Mouse (Mus musculus) spleen, adult 12 weeks (tissue): ENCODE results near the gene Hist1h2bc.

Experiments
- DNase-seq: peaks from one replicate; pipeline ENCODE4 v3.0.0; 2022; ENCODE audit warnings: low spot score

The Hist1h2bc gene

GRCm38 (mm10) chr13:23737091-23737490 is 53.1 kb downstream of the Hist1h2bc start:
- no peak for DNase-seq

DNA sequence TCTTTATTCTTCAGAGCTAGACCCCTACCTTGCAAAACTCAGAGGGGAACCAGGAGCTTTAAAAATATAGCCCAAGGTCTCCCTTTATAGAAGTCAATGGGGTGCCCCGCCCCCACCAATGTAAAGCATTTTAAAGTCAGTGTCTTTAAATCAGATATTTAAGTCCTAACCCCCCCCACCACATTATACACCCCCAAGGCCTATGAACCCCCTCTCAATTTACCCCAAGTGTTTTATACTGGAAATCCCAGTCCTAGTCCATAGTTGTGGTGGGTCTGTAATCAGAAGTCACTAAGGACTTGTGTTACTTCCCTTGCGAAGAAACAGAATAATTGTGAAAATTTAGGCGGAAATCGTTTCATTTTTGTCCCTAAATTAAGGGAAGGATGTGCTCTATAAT is 54.0 kb downstream of the Hist1h2bc start:
- DNase-seq: no peak

GRCm38 (mm10) chr13:23738677-23739068 is 54.7 kb downstream of the Hist1h2bc start, which contains the start of gene Hist1h1c:
Hist1h1c (plus strand) TSS chr13:23738808.
- DNase-seq: peak; percentile 98

- peak; percentile 91 for DNase-seq
Observed at GRCm38 (mm10) chr13:23739069-23739921, 55.3 kb downstream of the Hist1h2bc start.

GRCm38 (mm10) chr13:23739922-23740252 is 55.9 kb downstream of the Hist1h2bc start:
- DNase-seq: no peak

DNA sequence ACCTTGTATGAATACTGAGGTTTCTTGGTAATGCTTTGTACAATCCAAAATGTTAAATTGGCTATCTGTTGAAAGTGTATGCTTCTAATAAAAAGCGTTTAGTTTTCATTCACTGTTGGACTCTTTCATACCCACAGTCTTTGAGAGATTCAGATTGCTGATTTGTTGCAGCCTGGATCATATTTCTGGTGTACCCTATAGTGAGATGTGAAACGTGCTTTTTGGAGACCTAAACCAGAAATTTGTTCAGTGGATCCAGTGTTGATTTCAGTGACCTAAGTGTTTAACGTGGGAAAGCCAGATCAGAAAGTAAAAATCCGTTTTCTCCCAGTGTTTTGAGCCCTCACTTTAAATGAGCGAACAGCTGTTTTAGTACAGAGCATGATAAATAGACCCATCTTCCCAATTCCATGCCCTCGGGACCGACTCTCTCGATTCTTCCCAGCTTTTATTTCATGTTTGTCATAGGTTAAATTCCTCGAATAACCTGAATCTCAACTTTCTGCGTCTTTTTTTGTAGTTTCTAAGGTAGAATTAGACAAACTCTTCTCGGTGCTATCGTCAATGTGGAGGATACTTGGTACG is 56.3 kb downstream of the Hist1h2bc start:
- DNase-seq: no peak

DNA sequence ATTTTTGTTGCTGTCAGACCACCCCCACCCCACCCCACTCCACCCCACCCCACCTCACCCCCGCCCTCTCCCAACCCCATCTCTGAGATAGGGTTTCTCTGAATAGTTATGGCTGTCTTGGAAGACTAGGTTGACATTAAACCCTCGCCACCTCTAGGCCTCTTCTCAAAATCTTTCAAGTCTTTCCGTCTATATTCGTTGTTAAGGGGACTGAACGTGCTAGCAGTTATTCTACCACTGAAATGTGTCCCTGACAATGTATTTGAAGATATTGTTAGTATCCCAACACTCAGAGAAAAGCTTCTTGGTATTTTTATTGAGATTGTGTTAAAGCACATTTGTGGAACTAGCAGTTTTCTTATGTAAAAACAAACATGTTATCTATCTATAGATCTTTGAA is 56.9 kb downstream of the Hist1h2bc start:
- DNase-seq: no peak

GRCm38 (mm10) chr13:23742007-23742406 is 58.0 kb downstream of the Hist1h2bc start:
- DNase-seq: no peak
